8 mouse cellular contexts compared by ENCODE assay signal in genomic region chr2:6321769-6322375, GRCm38 (mm10). TPM values are rescaled to one million over a fixed set of nuclear protein-coding genes. Genes with fewer than 3 reads are reported as not detected.
DNase-seq lines count a peak whose midpoint lies in the region; ATAC-seq lines count a peak whose summit lies in the region.

No protein-coding gene starts in this region.

- H3K27me3 ChIP-seq in heart, embryonic 10.5 days (ENCODE audit: insufficient read depth, poor library complexity, severe bottlenecking): no peaks in the 10 kb centered on the region
- no peaks in the 10 kb centered on the region for H3K27me3 ChIP-seq in forebrain, embryonic 16.5 days (replicated peaks; ENCODE audit: control insufficient read depth, insufficient read depth, low read length)
- H3K27me3 ChIP-seq in limb, embryonic 12.5 days: no peaks in the 10 kb centered on the region
- H3K27me3 ChIP-seq in neural tube, embryonic 12.5 days (replicated peaks): no peaks in the 10 kb centered on the region

- no peak for DNase-seq in heart, embryonic 10.5 days (ENCODE audit: low spot score)
- DNase-seq in heart, adult 9 months (ENCODE audit: low spot score in 2 of 2): no peak
- peak; percentile 64 for DNase-seq in NIH3T3 (ENCODE audit: low read depth)
- no peak for DNase-seq in urinary bladder, postnatal 10 days (ENCODE audit: low spot score)
- no peak for DNase-seq in spleen, postnatal 4 days (ENCODE audit: low spot score in 2 of 2)

- H3K9ac ChIP-seq in forebrain, embryonic 16.5 days (replicated peaks; ENCODE audit: low read depth, low read length): peak overlapping the region; percentile 94
- H3K9ac ChIP-seq in limb, embryonic 12.5 days (replicated peaks): peak overlapping the region; percentile 96
- H3K9ac ChIP-seq in neural tube, embryonic 12.5 days: peak overlapping the region; percentile 97

- H3K4me2 ChIP-seq in forebrain, embryonic 16.5 days (ENCODE audit: low read length): peak overlapping the region; percentile 60
- peak overlapping the region; percentile 67 for H3K4me2 ChIP-seq in limb, embryonic 12.5 days
- peak overlapping the region; percentile 72 for H3K4me2 ChIP-seq in neural tube, embryonic 12.5 days (replicated peaks)

- 6% methylated on average over 9 of the region's 9 CpGs for WGBS in heart, embryonic 10.5 days
- 6% methylated on average over 9 of the region's 9 CpGs for WGBS in forebrain, embryonic 16.5 days
- WGBS in limb, embryonic 12.5 days: 3% methylated on average over 9 of the region's 9 CpGs
- WGBS in neural tube, embryonic 12.5 days: 9% methylated on average over 9 of the region's 9 CpGs

- H3K27ac ChIP-seq in heart, embryonic 10.5 days: peak overlapping the region; percentile 95
- peak overlapping the region; percentile 95 for H3K27ac ChIP-seq in forebrain, embryonic 16.5 days (ENCODE audit: low read length)
- peak overlapping the region; percentile 100 for H3K27ac ChIP-seq in limb, embryonic 12.5 days
- H3K27ac ChIP-seq in neural tube, embryonic 12.5 days: peak overlapping the region; percentile 95

- no peaks in the 10 kb centered on the region for H3K36me3 ChIP-seq in heart, embryonic 10.5 days
- no peaks in the 10 kb centered on the region for H3K36me3 ChIP-seq in forebrain, embryonic 16.5 days (ENCODE audit: control insufficient read depth, insufficient read depth)
- H3K36me3 ChIP-seq in limb, embryonic 12.5 days: no peaks in the 10 kb centered on the region
- no peaks in the 10 kb centered on the region for H3K36me3 ChIP-seq in neural tube, embryonic 12.5 days

- no peak; the same call in 1 of the 2 replicates for ATAC-seq in forebrain, embryonic 16.5 days
- ATAC-seq in limb, embryonic 12.5 days (ENCODE audit: insufficient number of reproducible peaks, insufficient read depth, low FRiP score, low TSS enrichment, low read depth): peak; percentile 54; the same call in 1 of the 2 replicates
- ATAC-seq in neural tube, embryonic 12.5 days (ENCODE audit: low FRiP score, low read depth): no peak; the same call in 1 of the 2 replicates

- H3K4me1 ChIP-seq in heart, embryonic 10.5 days: peaks cover 17% of the 10 kb centered on the region
- H3K4me1 ChIP-seq in forebrain, embryonic 16.5 days (replicated peaks; ENCODE audit: control insufficient read depth, insufficient read depth, low read length): peaks cover 17% of the 10 kb centered on the region
- peaks cover 21% of the 10 kb centered on the region for H3K4me1 ChIP-seq in limb, embryonic 12.5 days (replicated peaks)
- peaks cover 14% of the 10 kb centered on the region; the same call in 1 of the 2 replicates for H3K4me1 ChIP-seq in neural tube, embryonic 12.5 days

- H3K9me3 ChIP-seq in heart, embryonic 10.5 days: no peaks in the 10 kb centered on the region
- H3K9me3 ChIP-seq in forebrain, embryonic 16.5 days (ENCODE audit: control insufficient read depth, low read length): no peaks in the 10 kb centered on the region
- H3K9me3 ChIP-seq in limb, embryonic 12.5 days: no peaks in the 10 kb centered on the region
- H3K9me3 ChIP-seq in neural tube, embryonic 12.5 days: no peaks in the 10 kb centered on the region

- H3K4me3 ChIP-seq in heart, embryonic 10.5 days: peak overlapping the region; percentile 82
- H3K4me3 ChIP-seq in forebrain, embryonic 16.5 days (replicated peaks; ENCODE audit: low read length): peak overlapping the region; percentile 98
- peak overlapping the region; percentile 90 for H3K4me3 ChIP-seq in limb, embryonic 12.5 days (replicated peaks)
- H3K4me3 ChIP-seq in neural tube, embryonic 12.5 days: peak overlapping the region; percentile 92

RNA-seq across cellular contexts. Expression of gene Usp6nl, which starts 0.6 kb away (rescaled TPM):
- 6.5 and 8.9 TPM in 2 replicates for polyA plus RNA-seq in heart, embryonic 10.5 days (2016; fragmentation: Nextera tagmentation; extraction: Ambion mirVana)
- 7.6 and 7.8 TPM in 2 replicates for polyA plus RNA-seq in forebrain, embryonic 16.5 days (2015; fragmentation: Nextera tagmentation; extraction: Ambion mirVana)
- 16.1 and 17.3 TPM in 2 replicates for polyA plus RNA-seq in limb, embryonic 12.5 days (2016; fragmentation: Nextera tagmentation; extraction: Ambion mirVana)
- polyA plus RNA-seq in neural tube, embryonic 12.5 days (2016; fragmentation: Nextera tagmentation; extraction: Ambion mirVana): 12.8 and 13.6 TPM in 2 replicates
